Mouse (Mus musculus) urinary bladder, adult 18-20 months (tissue): ENCODE measurements around the gene Gmnc.
A peak's percentile ranks its signal among the peaks of the same experiment; 100 is the strongest.

Experiments
- DNase-seq, 2 experiments: peaks; one replicate each; pipeline ENCODE4 v3.0.0; 2022; ENCODE audit warnings: low spot score in 2 of 2, mixed read lengths in 2 of 2

The Gmnc gene

DNA sequence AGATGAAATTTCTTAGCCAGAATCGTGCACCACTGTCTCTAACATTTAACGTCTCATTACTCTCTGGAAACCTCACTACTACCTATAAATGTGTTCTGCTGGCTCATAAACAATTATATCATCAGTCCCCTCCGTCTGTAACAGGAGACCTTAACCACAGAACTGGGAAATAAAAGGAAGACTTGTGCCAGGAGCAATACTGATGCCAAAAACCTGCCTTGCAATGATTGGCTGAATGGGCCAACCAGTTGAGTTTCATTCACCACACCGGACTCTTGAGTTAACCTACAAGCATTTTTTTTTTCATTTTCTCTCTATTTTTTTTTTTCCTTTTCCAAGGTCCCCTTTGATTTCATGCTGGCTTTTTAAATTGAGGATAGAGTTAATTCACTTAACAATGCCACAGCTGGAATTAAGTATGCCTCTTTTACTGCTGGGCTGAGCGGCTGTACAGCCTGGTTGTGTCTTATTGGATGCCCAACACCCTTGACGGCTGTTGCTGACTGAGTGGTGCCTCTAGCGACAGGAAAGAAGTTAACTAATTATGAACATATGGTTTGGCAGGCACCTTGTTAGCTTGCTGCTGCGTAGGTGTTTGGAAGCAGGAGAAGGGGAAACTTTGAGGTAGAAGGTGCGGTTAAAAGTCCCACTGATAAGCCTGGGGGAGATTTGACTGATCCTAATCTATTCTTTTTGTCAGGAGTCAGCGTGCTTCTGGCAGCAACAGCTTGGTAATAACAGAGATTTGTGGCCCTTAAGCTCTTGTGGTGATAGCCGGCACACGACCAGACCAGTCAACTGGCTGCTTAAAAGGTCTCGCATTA, at the start of gene Gmnc:
Gene Gmnc (minus strand): TSS at position 176 of the 824 bp plus-strand sequence.
- DNase-seq: no peak

DNA sequence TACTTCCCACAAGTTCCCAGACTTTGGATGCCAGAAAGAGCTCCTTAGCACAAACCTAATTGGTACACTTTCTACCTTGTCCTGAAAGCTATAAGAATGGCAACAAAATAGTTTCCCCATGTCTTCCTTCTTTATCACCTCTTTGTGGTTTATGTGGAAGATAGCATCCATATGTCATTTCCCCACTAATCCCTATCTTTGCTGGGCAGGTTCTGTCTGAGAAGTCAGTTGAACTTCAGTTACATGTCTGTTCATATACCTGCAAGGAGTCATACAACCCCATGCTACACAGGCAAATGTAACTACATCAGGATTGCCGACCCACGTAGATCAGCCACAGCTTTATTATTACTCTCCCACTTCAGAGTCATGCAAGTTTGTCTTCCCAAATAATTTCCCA, 35.8 kb upstream of the Gmnc start:
- no peak for DNase-seq

DNA sequence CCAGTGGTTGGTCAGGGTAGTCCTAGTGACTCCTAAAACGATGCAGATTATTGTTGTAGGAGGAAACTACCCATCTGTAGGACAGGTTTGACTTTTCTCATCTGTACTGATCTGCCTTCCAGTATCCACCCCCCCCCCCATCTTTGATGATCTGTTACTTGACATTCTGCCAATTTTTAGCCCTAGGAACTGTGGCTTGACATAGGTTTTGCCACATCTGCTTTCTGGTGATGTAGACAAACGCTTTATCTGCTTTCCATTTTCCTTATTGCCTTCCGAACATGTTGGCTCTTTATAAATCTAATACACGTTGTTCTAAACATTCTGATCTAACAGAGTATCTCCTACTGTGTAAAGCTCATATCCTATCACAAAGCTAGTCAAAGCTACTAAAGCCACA, 34.8 kb upstream of the Gmnc start:
- DNase-seq: no peak

- no peak for DNase-seq
Measured at GRCm38 (mm10) chr16:27022746-27023145, 31.3 kb upstream of the Gmnc start.

DNA sequence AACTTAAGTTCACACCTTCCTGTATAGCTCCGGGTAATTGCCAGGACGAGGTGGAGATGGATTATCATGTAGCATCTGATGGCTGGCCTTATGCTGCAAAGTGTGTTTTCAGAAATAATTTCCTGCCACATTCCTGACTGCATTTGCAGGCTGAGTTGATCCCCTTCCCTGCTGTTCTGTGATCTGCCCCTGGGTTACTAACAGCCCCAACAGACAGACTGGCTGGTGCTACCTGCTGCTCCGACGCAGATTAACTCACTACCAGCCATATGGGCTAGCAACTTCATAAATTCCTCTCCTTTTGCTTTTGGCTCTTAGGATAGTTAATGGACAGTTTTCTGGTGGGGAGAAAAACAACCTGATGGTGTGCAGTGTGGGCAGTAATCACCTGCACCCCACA, 25.9 kb upstream of the Gmnc start:
- no peak for DNase-seq

DNA sequence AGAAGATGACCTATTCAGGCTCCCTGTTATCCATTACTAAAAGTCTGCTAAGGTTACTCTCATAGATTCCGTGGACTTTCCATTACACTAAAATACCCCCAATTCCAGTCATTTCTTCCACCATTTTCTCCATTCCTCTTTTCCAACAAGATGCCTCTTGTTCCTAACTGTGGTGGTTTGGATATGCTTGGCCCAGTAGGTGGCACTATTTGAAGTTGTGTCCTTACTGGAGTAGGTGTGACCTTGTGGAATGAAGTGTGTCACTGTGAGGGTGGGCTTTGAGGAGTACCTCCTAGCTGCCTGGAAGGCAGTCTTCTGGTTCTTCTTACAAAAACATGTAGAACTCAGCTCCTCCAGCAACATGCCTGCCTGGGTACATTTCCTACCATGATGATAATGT, 11.3 kb upstream of the Gmnc start:
- DNase-seq: no peak

- DNase-seq: no peak
Measured at GRCm38 (mm10) chr16:26999563-26999962, 8.1 kb upstream of the Gmnc start.

DNA sequence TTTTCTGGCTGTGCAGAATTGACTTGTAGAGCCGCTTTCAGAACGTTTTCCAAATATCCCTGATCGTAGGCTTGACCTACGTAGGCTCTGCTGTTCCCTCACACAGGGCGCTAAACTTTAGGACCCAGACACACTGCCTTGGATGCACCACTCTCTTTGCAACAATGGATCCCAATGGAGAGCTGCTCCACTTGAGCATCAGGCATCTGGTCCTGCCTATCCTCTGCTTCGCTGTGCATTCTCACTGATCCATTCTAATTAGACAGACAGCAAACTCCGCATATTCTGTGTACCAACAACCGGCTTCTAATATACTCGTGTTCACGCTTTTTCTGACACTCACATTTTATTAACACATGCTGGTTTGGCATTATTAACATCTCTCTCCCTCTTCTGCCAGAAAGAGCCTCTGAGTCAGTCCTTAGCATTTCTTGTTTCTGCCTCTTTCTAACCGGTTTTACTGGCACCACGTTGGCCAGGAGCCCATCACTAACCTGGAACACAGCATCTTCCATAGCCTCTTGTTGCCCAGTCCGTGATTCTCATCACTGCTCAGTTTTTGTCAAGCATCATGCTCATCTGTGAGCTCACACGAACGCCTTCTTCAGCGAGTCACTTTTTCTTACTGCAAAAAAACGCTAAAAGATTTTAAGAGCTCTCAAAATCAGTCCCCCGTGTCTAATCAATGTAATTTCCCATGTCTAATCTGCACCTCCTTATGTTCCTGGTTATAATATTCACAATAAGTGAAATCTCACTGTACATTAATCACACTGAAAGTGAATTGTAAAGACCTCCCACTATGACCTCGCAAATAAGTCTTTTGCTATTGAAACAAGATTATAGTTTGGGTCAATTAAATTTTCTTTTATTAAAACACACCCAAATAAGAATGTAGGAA, 1.8 kb downstream of the Gmnc start:
- DNase-seq: no peak

DNA sequence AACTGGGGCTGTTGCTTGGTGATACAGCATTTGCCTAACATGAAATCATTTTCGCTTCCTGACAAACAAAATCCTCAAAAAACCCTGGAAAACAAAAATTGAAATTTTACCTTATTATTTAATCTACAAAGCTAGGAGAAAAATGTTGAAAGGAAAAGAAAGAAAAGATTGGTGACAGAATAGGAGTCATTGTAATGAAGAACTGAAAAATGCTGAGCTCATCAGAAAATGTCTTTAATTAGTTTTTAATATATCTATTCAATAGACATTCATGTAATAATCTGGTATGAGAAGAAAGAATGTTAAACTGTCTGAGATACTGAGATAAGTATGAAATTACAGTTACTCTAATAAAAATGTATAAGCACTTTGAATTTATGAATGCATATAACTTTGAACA, 3.3 kb downstream of the Gmnc start:
- no peak for DNase-seq

- DNase-seq: no peak
Measured at GRCm38 (mm10) chr16:26985796-26986195, 5.7 kb downstream of the Gmnc start.

DNA sequence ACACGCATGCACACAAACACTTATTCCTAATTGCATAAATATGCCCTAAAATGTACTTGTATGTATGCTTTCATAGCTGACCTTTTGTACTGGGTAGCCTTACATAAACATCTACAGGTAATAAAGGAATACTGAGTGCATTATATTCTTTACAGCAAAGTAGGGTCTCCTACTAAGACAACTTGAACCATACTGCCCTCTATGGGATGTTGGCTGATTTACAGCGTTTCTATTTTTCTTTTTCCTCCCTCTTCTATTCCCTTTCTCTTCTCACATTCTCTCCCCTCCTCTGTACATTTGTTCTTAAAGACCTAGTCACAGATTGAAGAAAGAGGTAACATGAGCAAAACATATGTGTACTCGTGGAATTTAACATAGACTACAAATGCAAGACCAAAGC, 9.3 kb downstream of the Gmnc start:
- DNase-seq: no peak

- peak in 1 of 2 experiments; percentile 1 for DNase-seq
Measured at GRCm38 (mm10) chr16:26967967-26968366, 23.5 kb downstream of the Gmnc start.

DNA sequence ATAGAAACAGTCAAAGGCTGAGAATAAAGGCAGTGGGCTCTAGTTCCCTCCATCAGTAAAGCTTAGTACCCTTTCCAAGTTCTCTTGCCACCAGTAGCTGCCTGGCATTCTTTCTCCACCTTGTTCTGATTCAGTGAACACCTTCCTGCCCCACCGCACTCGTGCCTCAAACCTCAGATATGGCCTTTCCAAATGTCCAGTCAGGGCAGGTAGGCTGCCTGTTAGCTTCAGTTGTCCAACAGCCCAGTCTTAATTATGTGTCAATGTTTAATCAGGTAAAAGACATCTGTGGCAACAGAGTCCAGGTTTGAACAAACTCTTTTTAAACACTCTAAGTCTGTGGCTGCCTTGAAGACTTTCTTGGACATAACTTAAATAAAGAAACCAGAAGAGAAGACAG, 24.6 kb downstream of the Gmnc start:
- DNase-seq: no peak

- no peak for DNase-seq
Measured at GRCm38 (mm10) chr16:26961971-26962370, 29.5 kb downstream of the Gmnc start.

DNA sequence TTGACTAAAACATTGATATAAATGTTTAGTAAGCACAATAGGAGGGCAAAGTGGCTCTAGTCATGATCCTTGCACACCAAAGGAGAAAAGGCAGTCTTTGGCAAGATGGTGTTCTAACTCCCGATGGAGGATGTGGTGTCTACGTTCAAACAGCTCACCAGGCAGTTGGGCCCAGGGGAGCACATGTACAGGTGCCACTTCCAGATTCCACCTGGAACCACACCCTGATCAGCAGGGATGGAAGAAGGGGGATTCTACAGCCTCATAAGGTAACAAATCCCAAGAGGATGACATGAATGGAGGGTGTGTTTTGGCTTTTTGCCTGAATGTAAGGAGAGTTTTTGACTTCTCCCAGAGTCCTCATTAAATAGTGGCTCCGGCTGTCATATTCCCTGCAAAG, 39.9 kb downstream of the Gmnc start:
- DNase-seq: no peak

GRCm38 (mm10) chr16:26950209-26950608, 41.2 kb downstream of the Gmnc start:
- no peak for DNase-seq

DNA sequence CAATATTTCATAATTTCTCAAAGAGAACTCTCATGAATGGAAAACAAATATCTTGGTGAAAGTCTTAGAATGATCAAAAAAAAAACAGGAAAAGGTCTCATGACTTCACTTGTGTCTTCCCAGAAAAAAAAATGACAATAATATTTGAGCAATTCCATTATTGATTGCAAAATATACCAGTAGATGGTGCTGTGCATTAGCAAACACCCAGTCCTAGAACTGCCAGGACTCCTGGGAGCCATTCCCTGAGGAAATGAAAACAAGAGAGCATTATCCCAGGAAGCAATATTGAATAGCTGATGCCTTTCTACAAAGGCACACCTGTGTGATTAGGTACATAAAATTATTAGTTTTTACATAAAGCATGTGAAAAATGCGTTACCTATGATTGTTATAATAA, 87.5 kb downstream of the Gmnc start:
- no peak for DNase-seq

DNA sequence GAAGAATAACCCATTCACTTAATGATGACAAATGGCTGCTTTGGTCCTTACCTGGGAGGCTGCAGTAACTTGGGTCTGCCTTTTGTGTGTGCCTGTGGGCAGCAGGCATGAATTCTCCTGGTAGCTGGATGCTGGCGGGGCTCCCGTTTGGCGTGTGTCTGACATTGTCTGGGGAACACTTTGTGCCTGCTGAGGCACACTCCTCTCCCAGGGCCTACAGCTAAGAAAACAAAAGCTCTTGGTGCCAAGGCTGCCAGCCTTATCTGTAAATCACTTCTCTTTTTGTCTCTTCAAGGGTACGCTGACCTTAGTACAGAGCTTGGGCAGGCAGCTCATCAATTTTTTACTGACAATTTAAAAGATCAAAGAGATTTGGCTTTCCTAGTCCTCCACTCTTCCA, 90.0 kb downstream of the Gmnc start:
- DNase-seq: no peak

- DNase-seq: no peak
Measured at GRCm38 (mm10) chr16:26886337-26886736, 105.1 kb downstream of the Gmnc start.

DNA sequence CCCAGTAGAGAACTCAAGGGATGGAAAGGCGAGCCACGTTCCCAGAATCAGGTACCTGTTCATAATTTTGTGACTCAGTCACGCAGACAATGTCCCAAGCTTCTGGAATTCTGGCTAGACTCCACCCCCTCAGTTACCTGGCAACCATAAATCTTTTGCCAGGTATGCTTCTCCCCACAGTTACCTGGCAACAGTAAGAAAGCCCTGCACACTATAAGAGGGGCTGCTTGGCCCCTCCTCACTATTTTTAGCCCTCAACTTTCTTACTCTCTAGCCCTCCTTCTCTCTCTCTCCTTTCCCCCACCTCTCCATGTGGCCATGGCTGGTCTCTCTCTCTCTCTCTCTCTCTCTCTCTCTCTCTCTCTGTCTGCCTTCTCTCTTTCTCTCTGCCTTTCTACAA, 114.6 kb downstream of the Gmnc start:
- DNase-seq: no peak
